In genomic region chr17:88629931-88630553, GRCm38 (mm10) we compare ENCODE assay signal across 8 mouse cellular contexts. TPM values are rescaled to one million over a fixed set of nuclear protein-coding genes. Genes with fewer than 3 reads are reported as not detected.
A peak's percentile ranks its signal among the peaks of the same experiment; 100 is the strongest.
DNase-seq lines count a peak whose midpoint lies in the region; ATAC-seq and TF ChIP-seq lines count a peak whose summit lies in the region.

No protein-coding gene starts in this region.

- H3K9me3 ChIP-seq in E14TG2a.4 (ENCODE audit: low read length) = no peaks in the 10 kb centered on the region
- H3K9me3 ChIP-seq in lung, postnatal 0 days (ENCODE audit: low read length) = no peaks in the 10 kb centered on the region

- no peak for TF ChIP-seq CTCF in E14TG2a.4 (conservative IDR thresholded peaks at IDR 0.05; ENCODE audit: low read length)
- TF ChIP-seq CTCF in lung, postnatal 0 days (IDR thresholded peaks at IDR 0.05) = peak; percentile 59

- peak overlapping the region; percentile 62 for H3K4me3 ChIP-seq in E14TG2a.4 (replicated peaks; ENCODE audit: low read length)
- H3K4me3 ChIP-seq in lung, postnatal 0 days (ENCODE audit: low read depth, low read length) = no peak overlapping the region

- H3K27ac ChIP-seq in lung, postnatal 0 days (ENCODE audit: low read length) = peak overlapping the region; percentile 97

- WGBS in lung, postnatal 0 days = 10% methylated on average over 11 of the region's 11 CpGs

- DNase-seq in embryo, embryonic 10 days (ENCODE audit: low spot score) = peak; percentile 44
- peak; percentile 68 for DNase-seq in heart, adult 8-10 months (ENCODE audit: low spot score)
- peak; percentile 67 for DNase-seq in kidney, adult 18-20 months
- DNase-seq in lung, postnatal 0 days (ENCODE audit: low spot score) = peak; percentile 91
- DNase-seq in skeletal muscle tissue, adult 2 months (ENCODE audit: low read depth, low spot score) = peak; percentile 35
- no peak for DNase-seq in c-Kit-positive CD71-positive TER-119-positive erythroid progenitor cells, embryonic 14.5 days (ENCODE audit: low spot score)
- DNase-seq in frontal cortex, postnatal 10 days (ENCODE audit: low spot score in 2 of 2) = no peak

- H3K4me2 ChIP-seq in lung, postnatal 0 days (replicated peaks; ENCODE audit: low read depth, low read length) = peak overlapping the region; percentile 29; the same call in 1 of the 2 replicates

- peaks cover 1% of the 10 kb centered on the region for H3K27me3 ChIP-seq in E14TG2a.4 (ENCODE audit: insufficient read depth, low read length)
- H3K27me3 ChIP-seq in lung, postnatal 0 days (replicated peaks; ENCODE audit: insufficient read depth, low read length) = no peaks in the 10 kb centered on the region

- peak; percentile 71 for ATAC-seq in lung, postnatal 0 days

- peaks cover 64% of the 10 kb centered on the region for H3K4me1 ChIP-seq in E14TG2a.4 (replicated peaks; ENCODE audit: low read depth, low read length)
- peaks cover 46% of the 10 kb centered on the region for H3K4me1 ChIP-seq in lung, postnatal 0 days (ENCODE audit: insufficient read depth, low read depth, low read length)

- peak; percentile 96 for TF ChIP-seq EP300 in lung, postnatal 0 days (IDR thresholded peaks at IDR 0.05)

- H3K9ac ChIP-seq in lung, postnatal 0 days (replicated peaks; ENCODE audit: low read depth) = no peak overlapping the region; the same call in 1 of the 2 replicates

- no peaks in the 10 kb centered on the region for H3K36me3 ChIP-seq in E14TG2a.4 (ENCODE audit: insufficient read depth, low read length)
- H3K36me3 ChIP-seq in lung, postnatal 0 days (ENCODE audit: insufficient read depth, low read length) = no peaks in the 10 kb centered on the region

RNA-seq across cellular contexts. Expression of gene Ston1, which starts 32.6 kb away (rescaled TPM):
- 10 to 100 TPM; 15.0 to 20.7 (median 18.0) TPM for total RNA-seq in heart, adult 8-10 months (2022)
- polyA plus RNA-seq in lung, postnatal 0 days (2015; fragmentation: Nextera tagmentation; extraction: Ambion mirVana) = 6.4 and 6.9 TPM in 2 replicates

RNA-seq across cellular contexts. Expression of gene Gtf2a1l, which starts 38.4 kb away (rescaled TPM):
- total RNA-seq in heart, adult 8-10 months (2022) = not detected
- polyA plus RNA-seq in lung, postnatal 0 days (2015; fragmentation: Nextera tagmentation; extraction: Ambion mirVana) = 0.15 TPM in 1 of 2 replicates, not detected in the other

Comparison
In these comparisons a context has a peak if more than half of its experiments do, and no peak if none do; other contexts are left out.
1. DNase-seq: peak in embryo, embryonic 10 days (single experiment), heart, adult 8-10 months (single experiment), kidney, adult 18-20 months (single experiment), lung, postnatal 0 days (single experiment) and skeletal muscle tissue, adult 2 months (single experiment); none in c-Kit-positive CD71-positive TER-119-positive erythroid progenitor cells, embryonic 14.5 days (single experiment) and frontal cortex, postnatal 10 days (0 of 2).